Mouse (Mus musculus) liver, postnatal 0 days (tissue): ENCODE measurements around the gene Klf11. TPM values are rescaled to one million over a fixed set of nuclear protein-coding genes. Genes with fewer than 3 reads are reported as not detected.

Experiments
- ATAC-seq: fragments of 200-750 bp; cut with Nextera tagmentation; 2 replicates; pipeline ENCODE4 v1.8.0; 2017; ENCODE audit warnings: mild to moderate bottlenecking, moderate library complexity
- DNase-seq: peaks from one replicate; pipeline ENCODE4 v3.0.0-alpha.2; 2016
- H3K27ac ChIP-seq: fragments of 300-500 bp; sonication (generic); 2 replicates; pipeline ENCODE4 v1.5.1; 2014; ENCODE audit warnings: antibody characterized with exemption, moderate library complexity, mild to moderate bottlenecking, low read depth
- H3K27me3 ChIP-seq: fragments of 300-500 bp; sonication (generic); 2 replicates; pipeline ENCODE4 v1.6.1; 2014; ENCODE audit warnings: low read length, control low read depth, mixed read lengths; ENCODE audit not compliant: insufficient read depth
- H3K36me3 ChIP-seq: fragments of 300-500 bp; sonication (generic); replicated peaks from 2 replicates; pipeline ENCODE4 v1.6.1; 2014; ENCODE audit warnings: mild to moderate bottlenecking, control low read depth, low read length, moderate library complexity, mixed read lengths; ENCODE audit not compliant: insufficient read depth
- H3K4me1 ChIP-seq: fragments of 300-500 bp; sonication (generic); 2 replicates; pipeline ENCODE4 v1.6.1; 2014; ENCODE audit warnings: antibody characterized with exemption, mild to moderate bottlenecking, control low read depth; ENCODE audit not compliant: insufficient read depth
- H3K4me2 ChIP-seq: fragments of 300-500 bp; sonication (generic); 2 replicates; pipeline ENCODE4 v1.6.1; 2014; ENCODE audit warnings: low read depth, mild to moderate bottlenecking, low read length, moderate library complexity, mixed read lengths
- H3K4me3 ChIP-seq: fragments of 300-500 bp; sonication (generic); 2 replicates; pipeline ENCODE4 v1.5.1; 2014; ENCODE audit warnings: low read depth, low read length
- H3K9ac ChIP-seq: fragments of 300-500 bp; sonication (generic); replicated peaks from 2 replicates; pipeline ENCODE4 v1.6.1; 2014; ENCODE audit warnings: mild to moderate bottlenecking, moderate library complexity
- H3K9me3 ChIP-seq: fragments of 300-500 bp; sonication (generic); 2 replicates; pipeline ENCODE4 v1.6.1; 2016; ENCODE audit warnings: mild to moderate bottlenecking, control low read depth, low read length, mixed read lengths
- CTCF ChIP-seq: sonication (generic); IDR thresholded peaks from 2 replicates; pipeline ENCODE4 v1.5.1; 2016; ENCODE audit warnings: antibody characterized with exemption, low read depth
- EP300 ChIP-seq: IDR thresholded peaks from 2 replicates; pipeline ENCODE4 v1.6.1; 2016; ENCODE audit warnings: antibody characterized with exemption, low read depth, mild to moderate bottlenecking
- WGBS: fragments of 180-500 bp; shearing (Covaris S2); extraction: QIAGEN DNeasy Blood & Tissue Kit; methylation state at CpG from one replicate; pipeline ENCODE4 v1.1.7; 2014; ENCODE audit not compliant: insufficient replicate concordance; 5-methylcytosine and 5-hydroxymethylcytosine counted together
- polyA plus RNA-seq: library from polyadenylated mRNA; unstranded; fragments of >200 nt; fragmentation: Nextera tagmentation; extraction: Ambion mirVana; gene quantifications from 2 replicates; pipeline ENCODE4 v1.2.1, GENCODE M21; 2015

Klf11 gene
- polyA plus RNA-seq, 1 experiment from 2014 or later, result 5.3 TPM

DNA sequence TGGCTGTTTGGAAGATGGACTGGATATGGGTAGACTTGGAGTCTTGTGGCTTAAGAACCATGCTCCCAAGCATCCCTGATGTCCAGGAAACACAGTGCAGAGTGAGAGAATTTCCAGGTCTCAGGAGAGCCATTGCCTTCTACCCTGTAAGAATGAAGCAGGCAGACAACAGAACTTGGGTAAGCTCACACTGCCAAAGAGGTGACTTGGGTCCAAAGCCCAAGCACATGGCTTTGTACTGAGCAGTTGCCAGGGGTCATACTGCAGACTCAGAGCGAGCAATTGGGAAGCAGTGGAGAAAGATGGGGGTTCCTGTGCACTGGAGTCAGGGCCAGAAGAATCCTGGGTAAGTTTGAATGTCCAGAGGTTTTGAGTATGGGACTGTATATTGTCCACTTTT lies 3.0 kb upstream of the Klf11 start:
- no peak for ATAC-seq
- Histone ChIP-seq H3K9me3 (no peaks in the 10 kb centered on the region), H3K4me1 (peaks cover 59% of the 10 kb centered on the region), H3K36me3 (no peaks in the 10 kb centered on the region), H3K9ac (no peak overlapping the region), H3K27ac (no peak overlapping the region), H3K4me3 (no peak overlapping the region), H3K27me3 (no peaks in the 10 kb centered on the region), H3K4me2 (no peak overlapping the region)
- no peak for TF ChIP-seq CTCF
- TF ChIP-seq EP300, result no peak
- DNase-seq, result no peak
- 83% methylated on average over 1 of the region's 1 CpGs for WGBS

DNA sequence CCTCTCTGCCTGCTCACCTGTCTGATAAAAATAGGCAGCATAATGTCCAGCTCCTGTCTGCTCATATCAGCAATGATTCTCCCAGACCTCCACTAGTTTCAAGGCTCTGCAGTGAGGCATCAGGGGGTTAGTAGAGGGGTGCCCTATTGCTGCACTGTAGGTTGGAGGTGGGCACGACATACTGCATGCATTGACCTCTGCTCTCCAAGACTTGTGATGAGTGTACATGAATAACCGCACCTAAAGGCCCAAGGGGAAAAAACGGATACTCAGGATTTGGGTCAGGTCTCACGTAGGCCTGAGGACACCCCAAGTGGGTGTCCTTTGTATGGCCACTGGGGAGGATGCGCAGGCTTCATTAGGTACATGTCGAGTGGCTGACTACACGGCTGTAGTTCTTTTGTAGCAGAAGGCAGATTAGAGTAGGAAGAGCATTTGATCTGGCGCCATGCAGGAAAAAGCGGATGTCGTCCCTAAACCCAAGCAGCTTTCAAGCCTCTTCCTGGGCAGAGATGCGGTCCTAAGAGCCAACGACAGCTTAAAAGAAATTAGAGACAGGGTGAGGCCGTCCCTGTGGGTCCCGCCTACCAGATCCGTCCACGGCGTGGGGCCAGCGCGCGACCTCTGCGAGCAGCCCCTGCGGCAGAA lies 535 bp upstream of the Klf11 start:
- Histone ChIP-seq H3K4me3 (peak overlapping the region; percentile 97), H3K9me3 (no peaks in the 10 kb centered on the region), H3K4me2 (peak overlapping the region; percentile 84), H3K27ac (peak overlapping the region; percentile 87), H3K36me3 (peaks cover 24% of the 10 kb centered on the region), H3K4me1 (peaks cover 45% of the 10 kb centered on the region), H3K27me3 (no peaks in the 10 kb centered on the region), H3K9ac (peak overlapping the region; percentile 94)
- WGBS, result 7% methylated on average over 22 of the region's 22 CpGs
- ATAC-seq (no peak), DNase-seq (no peak)
- TF ChIP-seq CTCF (no peak; the same call in 1 of the 2 replicates), EP300 (no peak)

DNA sequence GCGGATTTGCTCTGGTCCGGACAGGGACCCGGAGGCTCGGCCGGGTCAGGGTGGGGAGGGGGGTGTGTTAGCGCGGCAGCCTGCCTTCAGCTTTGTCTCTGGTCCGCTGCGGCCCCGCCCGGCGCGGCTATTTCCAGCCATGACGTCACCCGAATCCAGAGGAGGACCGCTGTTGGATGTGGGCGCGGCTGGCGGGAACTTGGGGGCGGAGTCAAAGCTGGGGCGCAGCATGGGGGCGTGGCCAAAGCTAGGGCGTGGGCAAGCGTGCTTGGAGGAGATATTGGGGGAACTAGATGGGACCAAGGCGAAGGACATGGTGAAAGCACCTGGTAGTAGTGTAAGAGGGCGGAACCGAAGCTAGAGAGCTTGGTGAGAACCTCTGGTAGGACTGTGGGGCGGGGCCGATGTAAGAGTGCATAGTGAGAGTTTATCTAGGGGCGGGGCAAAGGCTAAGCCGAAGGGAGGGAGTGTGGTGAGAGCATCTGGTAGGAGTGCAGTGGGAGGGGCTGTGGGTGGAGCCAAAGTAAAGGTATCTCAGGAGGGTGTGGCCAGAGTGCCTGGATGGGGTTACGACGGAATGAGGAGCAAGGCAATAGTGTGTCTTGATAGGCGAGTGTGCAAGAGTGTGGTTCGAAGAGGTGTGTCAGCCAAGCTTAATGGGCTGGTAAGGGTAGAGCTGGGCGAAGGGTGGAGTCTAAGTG lies 718 bp downstream of the Klf11 start:
- TF ChIP-seq CTCF (no peak), EP300 (peak; percentile 74; the same call in 1 of the 2 replicates)
- Histone ChIP-seq H3K9me3 (no peaks in the 10 kb centered on the region), H3K4me3 (peak overlapping the region; percentile 97), H3K4me1 (peaks cover 47% of the 10 kb centered on the region), H3K36me3 (peaks cover 37% of the 10 kb centered on the region), H3K9ac (peak overlapping the region; percentile 94), H3K27ac (peak overlapping the region; percentile 100), H3K4me2 (peak overlapping the region; percentile 84), H3K27me3 (no peaks in the 10 kb centered on the region)
- ATAC-seq (peak; percentile 79), DNase-seq (peak; percentile 99)
- whole genome bisulfite sequencing, result 1% methylated on average over 36 of the region's 36 CpGs

DNA sequence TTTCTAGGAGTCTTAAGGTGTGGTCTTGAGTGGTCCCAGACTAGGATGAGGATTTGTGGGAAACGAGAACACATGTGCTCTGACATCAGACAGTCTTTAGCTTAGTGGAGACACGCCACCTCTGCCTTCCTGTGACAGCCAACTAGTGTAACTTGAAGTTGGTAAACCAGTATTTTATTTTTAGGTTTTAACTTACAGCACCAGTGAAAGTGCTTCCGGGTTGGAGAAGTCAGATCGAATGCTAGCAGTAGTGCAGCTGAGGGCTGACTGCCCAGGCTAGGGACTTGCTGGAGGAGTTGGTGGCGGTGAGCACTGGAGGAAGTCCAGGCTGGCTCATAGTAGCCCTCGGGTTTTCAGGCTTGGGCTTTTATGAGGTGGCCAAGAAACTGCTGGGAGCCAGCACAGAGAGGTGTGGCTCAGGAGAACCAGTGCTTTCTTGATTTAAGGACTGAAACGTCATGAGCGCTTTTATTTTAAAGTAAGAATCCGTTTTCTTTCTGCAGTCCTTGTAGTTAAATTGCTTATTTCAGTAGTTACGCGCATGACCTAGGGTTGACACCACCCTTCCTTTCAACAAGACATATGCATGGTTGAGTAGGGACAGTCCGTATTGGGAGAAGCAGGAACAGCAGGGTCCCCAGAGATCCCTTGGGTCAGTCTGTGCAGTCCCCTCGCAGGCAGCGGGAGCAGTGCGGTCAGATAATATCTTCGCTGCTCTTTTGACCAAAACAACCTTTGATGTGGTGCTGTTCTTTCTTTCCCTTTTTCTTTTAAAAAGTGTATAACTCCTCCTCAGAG lies 3.2 kb downstream of the Klf11 start:
- WGBS, result 87% methylated on average over 16 of the region's 16 CpGs
- no peak overlapping the region for H3K4me2 ChIP-seq
- no peak overlapping the region for H3K27ac ChIP-seq
- no peak for DNase-seq
- H3K4me3 ChIP-seq, result no peak overlapping the region
- peaks cover 56% of the 10 kb centered on the region for H3K36me3 ChIP-seq
- H3K9me3 ChIP-seq, result no peaks in the 10 kb centered on the region
- no peaks in the 10 kb centered on the region for H3K27me3 ChIP-seq
- no peak for ATAC-seq
- H3K9ac ChIP-seq, result no peak overlapping the region; the same call in 1 of the 2 replicates
- H3K4me1 ChIP-seq, result peaks cover 60% of the 10 kb centered on the region
- TF ChIP-seq CTCF (no peak), EP300 (no peak)

DNA sequence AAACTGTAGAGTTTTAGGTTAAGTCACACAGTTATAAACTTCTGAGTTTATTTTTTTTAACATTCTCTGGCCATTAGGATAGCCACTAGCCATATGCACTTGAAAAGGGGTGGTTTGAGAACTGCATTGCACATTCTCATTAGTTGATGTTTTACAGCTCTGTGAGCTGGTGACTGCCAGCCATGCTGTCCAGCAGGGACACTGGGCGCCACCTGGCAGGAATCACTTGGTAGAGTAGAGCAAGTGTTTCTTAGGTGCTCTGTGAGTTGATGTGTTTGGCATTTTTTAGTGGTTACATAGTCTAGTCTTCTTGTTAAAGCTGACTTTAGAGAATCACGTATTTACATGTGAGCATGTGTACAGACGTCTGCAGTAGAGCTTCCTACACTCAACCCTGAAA lies 5.4 kb downstream of the Klf11 start:
- Histone ChIP-seq H3K4me2 (peak overlapping the region; percentile 2), H3K9ac (0 out of 2 replicates have a peak overlapping the region, but pooled peaks have one; percentile 11), H3K36me3 (peaks cover 71% of the 10 kb centered on the region), H3K27me3 (no peaks in the 10 kb centered on the region), H3K9me3 (no peaks in the 10 kb centered on the region), H3K4me3 (no peak overlapping the region), H3K27ac (no peak overlapping the region), H3K4me1 (peaks cover 55% of the 10 kb centered on the region)
- WGBS, result 80% methylated on average over 3 of the region's 3 CpGs
- ATAC-seq (no peak), DNase-seq (no peak)
- TF ChIP-seq EP300, result no peak
- no peak for TF ChIP-seq CTCF

DNA sequence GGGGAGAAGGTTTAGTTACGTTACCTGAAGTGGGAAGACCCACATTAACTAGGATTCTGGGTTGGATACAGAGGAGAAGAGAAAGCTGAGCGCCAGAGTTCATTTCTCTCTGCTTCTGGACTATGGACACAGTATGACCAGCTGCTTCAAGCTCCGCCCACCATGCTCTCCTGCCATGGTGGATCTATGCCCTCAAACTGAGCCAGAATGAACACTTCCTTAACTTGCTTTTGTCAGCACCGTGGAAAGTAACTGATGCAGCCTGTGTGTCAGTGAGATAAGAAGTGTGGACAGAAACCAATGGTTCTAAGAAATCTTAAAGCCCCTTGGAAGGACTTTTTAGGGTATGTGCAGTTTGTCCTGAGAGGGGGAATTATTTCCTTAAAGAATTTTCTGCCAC lies 7.9 kb downstream of the Klf11 start:
- H3K4me2 ChIP-seq, result no peak overlapping the region
- no peak overlapping the region for H3K4me3 ChIP-seq
- peaks cover 46% of the 10 kb centered on the region for H3K4me1 ChIP-seq
- H3K9ac ChIP-seq, result no peak overlapping the region
- H3K9me3 ChIP-seq, result no peaks in the 10 kb centered on the region
- H3K27ac ChIP-seq, result no peak overlapping the region
- DNase-seq (no peak), ATAC-seq (peak; percentile 21)
- 68% methylated on average over 4 of the region's 4 CpGs for WGBS
- no peaks in the 10 kb centered on the region for H3K27me3 ChIP-seq
- peaks cover 71% of the 10 kb centered on the region for H3K36me3 ChIP-seq
- TF ChIP-seq CTCF (no peak), EP300 (no peak)
